Mouse (Mus musculus): ENCODE measurements at regions not wholly inside any gene's neighbourhood (a gene's known extent, or its start where the extent isn't known, plus 50 kb on each side); places are given as distances from the start of the nearest gene placed in this dataset.

DNA sequence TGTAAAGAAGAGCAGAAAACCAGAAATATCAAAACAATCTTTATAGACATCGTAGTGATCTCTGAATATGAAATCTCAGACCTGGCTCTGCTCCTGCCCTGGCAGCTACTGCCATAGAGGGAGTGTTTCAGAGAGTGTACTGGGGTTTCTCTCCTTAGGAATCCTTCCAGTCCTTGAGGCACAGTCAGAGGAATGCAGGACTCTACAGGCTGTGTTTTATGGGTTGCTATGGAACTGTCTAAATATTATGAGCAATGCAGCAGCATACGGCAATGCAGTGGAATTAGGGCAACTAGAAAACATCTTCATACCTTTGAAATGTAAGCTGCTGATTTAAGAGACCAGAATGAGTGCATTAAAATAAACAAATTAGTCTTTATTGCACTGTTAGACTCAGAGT is 57.2 kb upstream of the Rgs1 start:
- no peak for TF ChIP-seq GATA1 (IDR thresholded peaks at IDR 0.05; ENCODE audit: borderline replicate concordance, low read length)
- no peak for TF ChIP-seq FLI1 (IDR thresholded peaks at IDR 0.05; ENCODE audit: low read length)

Data from megakaryocyte, embryonic 14.5 days (primary cell).